Mouse (Mus musculus) neutrophil, adult 83 days (primary cell): Measurements from ENCODE around the gene Fgd1. TPM values are rescaled to one million over a fixed set of nuclear protein-coding genes. Genes with fewer than 3 reads are reported as not detected.

Experiments
- total RNA-seq, 2 experiments: library from RNA; stranded (reverse); gene quantifications; one replicate each; pipeline ENCODE4 v1.2.4; 2023

Fgd1 gene
- 1 to 10 TPM in 1 of 2 experiments, under 1 TPM in 1; 0.49 to 1.0 TPM for total RNA-seq

DNA sequence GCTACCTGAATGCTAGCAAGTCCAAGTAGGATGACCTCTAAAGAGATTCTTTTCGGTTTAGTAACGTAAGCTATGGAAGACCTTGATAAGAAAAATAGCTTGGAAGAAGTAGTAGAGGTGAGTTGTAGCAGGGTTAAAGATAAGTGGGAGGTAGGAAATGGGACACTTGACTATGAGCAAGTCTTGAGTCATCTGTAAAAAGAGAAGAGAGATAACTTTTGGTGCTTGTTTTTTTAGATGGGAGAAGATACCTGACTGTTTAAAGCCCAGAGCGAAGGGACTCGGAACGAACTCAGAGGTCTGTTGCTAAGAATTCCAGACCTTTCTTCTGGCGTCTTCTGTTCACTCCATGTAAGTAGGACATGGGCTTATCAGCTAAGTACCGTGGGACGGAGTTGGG lies at the start of gene Fgd1:
TSS of gene Fgd1 (plus strand) at position 301 of the 400 bp plus-strand sequence.

DNA sequence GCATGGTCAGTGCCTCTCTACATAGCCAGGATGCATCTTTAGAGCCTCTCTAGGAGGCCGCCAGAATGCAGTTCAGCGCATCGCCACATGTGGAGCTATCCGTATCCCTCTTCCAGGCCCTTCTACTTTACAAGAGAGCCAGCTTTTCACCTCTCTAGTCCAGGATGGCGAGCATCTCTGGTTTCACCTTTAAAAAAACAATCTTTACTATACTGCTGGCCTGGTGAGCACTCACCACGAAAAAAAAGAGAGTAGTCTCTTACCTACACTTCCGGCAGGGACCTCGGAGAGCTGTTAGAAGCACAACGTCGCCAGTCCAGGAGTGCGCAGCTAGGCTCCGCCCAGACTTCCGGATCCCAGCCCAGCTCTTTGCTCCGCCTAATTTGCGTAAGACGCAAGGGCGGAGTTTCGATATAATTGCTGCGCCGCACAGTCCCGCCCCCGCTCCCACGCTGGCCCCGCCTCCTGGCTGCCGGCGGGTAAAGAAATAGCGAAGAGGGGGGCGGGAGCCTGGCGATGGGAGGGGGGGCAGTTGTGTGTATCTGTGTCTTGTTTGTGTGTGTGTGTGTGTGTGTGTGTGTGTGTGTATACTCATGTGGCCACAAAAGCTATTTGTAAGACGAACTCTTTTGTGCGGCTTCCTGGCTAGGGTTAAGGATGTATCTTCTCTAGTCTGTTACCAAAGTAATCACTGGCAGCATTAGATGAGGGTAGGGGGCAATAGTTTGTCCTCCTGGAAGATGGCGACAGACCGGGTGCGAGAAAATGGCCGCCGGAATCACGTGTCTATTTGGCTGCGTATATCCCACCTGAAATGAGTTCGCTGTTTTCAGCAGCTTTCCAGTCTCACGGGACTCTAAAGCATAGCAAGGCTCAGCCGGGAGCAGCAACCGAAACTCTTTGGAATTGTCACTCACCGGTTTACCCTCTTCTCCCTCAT lies 28.7 kb upstream of the Fgd1 start, which contains the start of gene Gnl3l:
TSS of gene Gnl3l (minus strand) at position 385 of the 940 bp plus-strand sequence.

DNA sequence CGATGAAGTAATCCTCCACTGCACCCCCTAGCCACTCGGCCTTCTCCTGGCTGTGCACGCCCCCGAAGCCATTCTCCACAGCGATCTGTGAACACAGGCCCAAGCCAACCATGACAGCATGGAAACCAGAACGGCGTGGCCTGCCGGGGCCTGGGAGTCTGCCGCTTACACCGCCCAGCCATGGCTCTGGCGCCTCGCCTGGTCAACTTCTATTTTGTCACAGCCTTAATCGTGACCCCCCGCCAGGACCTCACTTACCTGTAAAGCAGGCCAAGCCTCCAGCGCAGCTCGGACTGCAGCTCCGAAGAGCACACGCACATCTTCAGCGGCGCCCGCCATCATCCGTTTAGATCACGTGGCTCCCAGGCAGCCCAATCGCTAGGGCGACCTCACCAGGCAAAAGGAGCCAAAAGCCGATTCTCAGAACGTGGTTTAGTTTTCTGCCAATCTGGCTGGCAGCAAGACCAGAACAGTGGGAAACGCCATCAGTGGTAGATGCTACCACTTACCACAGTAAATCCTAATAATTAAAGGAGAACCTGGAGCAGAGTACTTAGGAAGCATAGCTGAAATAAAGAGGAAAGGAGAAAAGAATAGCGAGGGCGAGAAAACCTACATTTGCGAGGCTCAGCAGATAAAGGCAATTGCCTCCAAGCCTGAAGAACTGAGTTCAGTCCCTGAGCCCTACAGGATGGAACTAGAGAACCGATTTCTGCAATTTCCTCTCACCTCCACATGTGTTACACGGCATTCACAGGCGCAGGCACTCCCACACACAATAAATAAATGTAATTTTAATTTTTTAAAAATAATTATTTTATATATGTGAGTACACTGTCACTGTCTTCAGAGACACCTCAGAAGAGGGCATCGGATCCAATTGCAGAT lies 50.5 kb downstream of the Fgd1 start, which contains the start of gene Tsr2:
TSS of gene Tsr2 (minus strand) at position 373 of the 888 bp plus-strand sequence.

Other genes starting within 250 kb of the Fgd1 start
- 1 to 10 TPM in 1 of 2 experiments, under 1 TPM in 1; 0.73 to 1.3 TPM for gene Maged2, start 231.8 kb upstream of the Fgd1 start, total RNA-seq
- 10 to 100 TPM; 20.1 to 22.1 TPM for gene Gnl3l, start 28.8 kb upstream of the Fgd1 start, total RNA-seq
- 1 to 10 TPM; 5.5 to 7.2 TPM for gene Tsr2, start 50.4 kb downstream of the Fgd1 start, total RNA-seq
- not detected for gene Wnk3, start 151.9 kb downstream of the Fgd1 start, total RNA-seq